Mouse (Mus musculus): ENCODE measurements around the gene Olfr332. TPM values are rescaled to one million over a fixed set of nuclear protein-coding genes. Genes with fewer than 3 reads are reported as not detected.
"Not testable (repeated sequence)": the region's sequence is repeated elsewhere in the genome, so short reads cannot be mapped to it uniquely, and the experiment has no call there.

Gene Olfr332
- not detected in 2 replicates for polyA plus RNA-seq (2015; fragmentation: Nextera tagmentation; extraction: Ambion mirVana)

- no peaks in the 10 kb centered on the region for H3K9me3 ChIP-seq (ENCODE audit: low read length)
- WGBS (ENCODE audit: insufficient replicate concordance) = 76% methylated on average over 2 of the region's 2 CpGs
- TF ChIP-seq EP300 (IDR thresholded peaks at IDR 0.05; ENCODE audit: low read depth) = no peak
- no peak for TF ChIP-seq CTCF (IDR thresholded peaks at IDR 0.05; ENCODE audit: low read depth)
- DNase-seq = no peak
- H3K4me1 ChIP-seq (ENCODE audit: insufficient read depth) = no peaks in the 10 kb centered on the region; the same call in 1 of the 2 replicates
- no peaks in the 10 kb centered on the region for H3K27me3 ChIP-seq (ENCODE audit: insufficient read depth, low read length)
- no peak within 1 kb of the TSS for H3K4me3 ChIP-seq (ENCODE audit: low read depth, low read length)
- no peak within 1 kb of the TSS for H3K9ac ChIP-seq (replicated peaks)
- no peak within 1 kb of the TSS for H3K27ac ChIP-seq (ENCODE audit: low read depth)
- no peak for ATAC-seq
- no peak within 1 kb of the TSS for H3K4me2 ChIP-seq (ENCODE audit: low read depth, low read length)
- no peaks in the 10 kb centered on the region for H3K36me3 ChIP-seq (replicated peaks; ENCODE audit: insufficient read depth, low read length)
These were observed at the start of gene Olfr332 for GRCm38 (mm10) chr11:58492455-58492854. Gene Olfr332 (minus strand): TSS chr11:58492555.

- not testable (repeated sequence) for H3K4me1 ChIP-seq (ENCODE audit: insufficient read depth); H3K27me3 ChIP-seq (ENCODE audit: insufficient read depth, low read length); H3K9me3 ChIP-seq (ENCODE audit: low read length); H3K4me2 ChIP-seq (ENCODE audit: low read depth, low read length); H3K36me3 ChIP-seq (replicated peaks; ENCODE audit: insufficient read depth, low read length); H3K27ac ChIP-seq (ENCODE audit: low read depth); H3K4me3 ChIP-seq (ENCODE audit: low read depth, low read length); H3K9ac ChIP-seq (replicated peaks); DNase-seq; ATAC-seq
These were observed 42.4 kb upstream of the Olfr332 start, which contains the start of gene Olfr330 for GRCm38 (mm10) chr11:58534736-58535135. Gene Olfr330 (minus strand): TSS chr11:58534836.

- 83% methylated on average over 7 of the region's 9 CpGs for WGBS (ENCODE audit: insufficient replicate concordance)
- not testable (repeated sequence) for H3K9me3 ChIP-seq (ENCODE audit: low read length); DNase-seq; H3K4me2 ChIP-seq (ENCODE audit: low read depth, low read length); H3K36me3 ChIP-seq (replicated peaks; ENCODE audit: insufficient read depth, low read length); H3K4me1 ChIP-seq (ENCODE audit: insufficient read depth); H3K27me3 ChIP-seq (ENCODE audit: insufficient read depth, low read length); H3K9ac ChIP-seq (replicated peaks); H3K4me3 ChIP-seq (ENCODE audit: low read depth, low read length); H3K27ac ChIP-seq (ENCODE audit: low read depth); ATAC-seq
These were observed 27.4 kb upstream of the Olfr332 start for GRCm38 (mm10) chr11:58519756-58520155.

GRCm38 (mm10) chr11:58518916-58519315 is 26.6 kb upstream of the Olfr332 start:
- H3K27ac ChIP-seq (ENCODE audit: low read depth); H3K9ac ChIP-seq (replicated peaks); H3K4me2 ChIP-seq (ENCODE audit: low read depth, low read length); DNase-seq; H3K4me3 ChIP-seq (ENCODE audit: low read depth, low read length); H3K27me3 ChIP-seq (ENCODE audit: insufficient read depth, low read length); H3K36me3 ChIP-seq (replicated peaks; ENCODE audit: insufficient read depth, low read length); ATAC-seq; H3K9me3 ChIP-seq (ENCODE audit: low read length); H3K4me1 ChIP-seq (ENCODE audit: insufficient read depth): not testable (repeated sequence)
- WGBS (ENCODE audit: insufficient replicate concordance) = 91% methylated on average over 15 of the region's 18 CpGs

GRCm38 (mm10) chr11:58509058-58509457 is 16.7 kb upstream of the Olfr332 start:
- H3K9me3 ChIP-seq (ENCODE audit: low read length); H3K9ac ChIP-seq (replicated peaks); H3K4me3 ChIP-seq (ENCODE audit: low read depth, low read length); ATAC-seq; H3K4me2 ChIP-seq (ENCODE audit: low read depth, low read length); H3K4me1 ChIP-seq (ENCODE audit: insufficient read depth); H3K27me3 ChIP-seq (ENCODE audit: insufficient read depth, low read length); H3K27ac ChIP-seq (ENCODE audit: low read depth); DNase-seq; H3K36me3 ChIP-seq (replicated peaks; ENCODE audit: insufficient read depth, low read length): not testable (repeated sequence)
- 73% methylated on average over 19 of the region's 19 CpGs for WGBS (ENCODE audit: insufficient replicate concordance)

GRCm38 (mm10) chr11:58502472-58502871 is 10.1 kb upstream of the Olfr332 start, which contains the start of gene Olfr331:
Gene Olfr331 (minus strand): TSS chr11:58502572.
- H3K27me3 ChIP-seq (ENCODE audit: insufficient read depth, low read length); H3K4me3 ChIP-seq (ENCODE audit: low read depth, low read length); H3K4me2 ChIP-seq (ENCODE audit: low read depth, low read length); H3K36me3 ChIP-seq (replicated peaks; ENCODE audit: insufficient read depth, low read length); H3K4me1 ChIP-seq (ENCODE audit: insufficient read depth); H3K9me3 ChIP-seq (ENCODE audit: low read length); DNase-seq; ATAC-seq; H3K9ac ChIP-seq (replicated peaks); H3K27ac ChIP-seq (ENCODE audit: low read depth): not testable (repeated sequence)

GRCm38 (mm10) chr11:58499290-58499689 is 6.9 kb upstream of the Olfr332 start:
- DNase-seq = no peak

More at GRCm38 (mm10) chr11:58499290-58499689, 6.9 kb upstream of the Olfr332 start:
- H3K4me3 ChIP-seq (ENCODE audit: low read depth, low read length) = no peak overlapping the region
- H3K4me2 ChIP-seq (ENCODE audit: low read depth, low read length) = no peak overlapping the region
- no peaks in the 10 kb centered on the region for H3K27me3 ChIP-seq (ENCODE audit: insufficient read depth, low read length)
- H3K9ac ChIP-seq (replicated peaks) = no peak overlapping the region
- H3K27ac ChIP-seq (ENCODE audit: low read depth) = no peak overlapping the region
- no peaks in the 10 kb centered on the region for H3K4me1 ChIP-seq (ENCODE audit: insufficient read depth)
- no peaks in the 10 kb centered on the region for H3K36me3 ChIP-seq (replicated peaks; ENCODE audit: insufficient read depth, low read length)
- peak; percentile 20; the same call in 1 of the 2 replicates for TF ChIP-seq CTCF (IDR thresholded peaks at IDR 0.05; ENCODE audit: low read depth)
- TF ChIP-seq EP300 (IDR thresholded peaks at IDR 0.05; ENCODE audit: low read depth) = no peak
- H3K9me3 ChIP-seq (ENCODE audit: low read length) = no peaks in the 10 kb centered on the region
- WGBS (ENCODE audit: insufficient replicate concordance) = 51% methylated on average over 3 of the region's 3 CpGs
- ATAC-seq = no peak
